Mouse (Mus musculus) liver, embryonic 16.5 days (tissue): Measurements from ENCODE around the gene Ptpn23. TPM values are rescaled to one million over a fixed set of nuclear protein-coding genes. Genes with fewer than 3 reads are reported as not detected.

Experiments used
- ATAC-seq: fragments of 200-750 bp; cut with Nextera tagmentation; 2 replicates; pipeline ENCODE4 v1.8.0; 2017; ENCODE audit warnings: low read depth, mild to moderate bottlenecking, moderate number of reproducible peaks, moderate library complexity
- H3K27ac ChIP-seq: fragments of 300-500 bp; sonication (generic); 2 replicates; pipeline ENCODE4 v1.5.1; 2014; ENCODE audit warnings: mild to moderate bottlenecking, low read length
- H3K27me3 ChIP-seq: fragments of 300-500 bp; sonication (generic); 2 replicates; pipeline ENCODE4 v1.6.1; 2014; ENCODE audit warnings: low read depth, low read length, mixed read lengths; ENCODE audit not compliant: control insufficient read depth, insufficient read depth
- H3K36me3 ChIP-seq: fragments of 300-500 bp; sonication (generic); 2 replicates; pipeline ENCODE4 v1.6.1; 2014; ENCODE audit warnings: mild to moderate bottlenecking; ENCODE audit not compliant: control insufficient read depth, insufficient read depth
- H3K4me1 ChIP-seq: fragments of 300-500 bp; sonication (generic); 2 replicates; pipeline ENCODE4 v1.6.1; 2014; ENCODE audit warnings: low read depth, low read length, mixed read lengths; ENCODE audit not compliant: control insufficient read depth
- H3K4me2 ChIP-seq: fragments of 300-500 bp; sonication (generic); 2 replicates; pipeline ENCODE4 v1.6.1; 2014; ENCODE audit warnings: low read depth, low read length, mixed read lengths
- H3K4me3 ChIP-seq: fragments of 300-500 bp; sonication (generic); 2 replicates; pipeline ENCODE4 v1.5.1; 2014; ENCODE audit warnings: low read depth, mild to moderate bottlenecking, low read length
- H3K9ac ChIP-seq: fragments of 300-500 bp; sonication (generic); 2 replicates; pipeline ENCODE4 v1.6.1; 2014; ENCODE audit warnings: low read depth, low read length
- H3K9me3 ChIP-seq: fragments of 300-500 bp; sonication (generic); replicated peaks from 2 replicates; pipeline ENCODE4 v1.6.1; 2016; ENCODE audit warnings: low read length; ENCODE audit not compliant: control insufficient read depth
- WGBS: fragments of 180-500 bp; shearing (Covaris S2); extraction: QIAGEN DNeasy Blood & Tissue Kit; methylation state at CpG from one replicate; pipeline ENCODE4 v1.1.7; 2014; ENCODE audit not compliant: insufficient replicate concordance; 5-methylcytosine and 5-hydroxymethylcytosine counted together
- polyA plus RNA-seq: library from polyadenylated mRNA; unstranded; fragments of >200 nt; fragmentation: Nextera tagmentation; extraction: Ambion mirVana; gene quantifications from 2 replicates; pipeline ENCODE4 v1.2.1, GENCODE M21; 2015

Gene Ptpn23
- 3.7 and 4.2 TPM in 2 replicates for polyA plus RNA-seq

DNA sequence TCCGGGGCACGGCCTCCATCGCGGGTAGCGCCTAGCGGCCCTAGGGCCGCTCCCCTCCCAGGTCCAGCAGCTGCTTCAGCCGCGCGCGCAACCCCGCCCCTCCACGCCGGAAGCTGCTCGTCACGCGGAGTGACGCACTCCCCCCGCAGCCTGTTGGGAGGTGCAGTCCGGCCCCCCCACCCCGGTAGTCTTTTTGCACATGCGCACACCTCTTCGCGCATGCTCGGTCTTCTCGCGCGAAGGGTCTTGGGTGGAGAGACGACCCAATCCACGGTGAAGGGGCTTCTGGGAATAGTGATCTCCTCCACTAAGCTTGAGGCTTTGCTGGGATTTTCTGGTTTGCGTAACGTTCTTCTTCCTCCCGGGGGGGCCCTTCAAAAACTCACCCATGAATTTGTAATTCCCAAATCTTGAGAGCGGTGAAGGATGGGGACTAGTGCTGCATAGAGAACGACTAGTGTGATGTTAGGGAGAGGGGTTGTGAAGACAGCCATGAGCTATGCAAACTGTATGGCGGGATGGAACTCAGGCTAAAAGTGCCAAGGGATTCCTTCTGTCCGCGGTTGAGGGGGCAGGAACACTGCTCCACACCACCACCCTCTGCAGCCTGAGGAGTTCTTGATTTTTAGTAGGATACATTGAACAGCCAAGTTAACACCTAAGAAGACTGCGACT lies at the start of gene Ptpn23:
Gene Ptpn23 (minus strand): TSS at position 115 of the 675 bp plus-strand sequence.
- H3K4me1 ChIP-seq = peaks cover 15% of the 10 kb centered on the region
- peak within 1 kb of the TSS; percentile 21 for H3K27ac ChIP-seq
- H3K9ac ChIP-seq = peak within 1 kb of the TSS; percentile 84
- ATAC-seq = peak; percentile 98
- H3K9me3 ChIP-seq = no peaks in the 10 kb centered on the region
- H3K4me3 ChIP-seq = peak within 1 kb of the TSS; percentile 90
- 1% methylated on average over 39 of the region's 39 CpGs for WGBS
- no peaks in the 10 kb centered on the region for H3K36me3 ChIP-seq
- no peaks in the 10 kb centered on the region for H3K27me3 ChIP-seq
- peak within 1 kb of the TSS; percentile 91 for H3K4me2 ChIP-seq

DNA sequence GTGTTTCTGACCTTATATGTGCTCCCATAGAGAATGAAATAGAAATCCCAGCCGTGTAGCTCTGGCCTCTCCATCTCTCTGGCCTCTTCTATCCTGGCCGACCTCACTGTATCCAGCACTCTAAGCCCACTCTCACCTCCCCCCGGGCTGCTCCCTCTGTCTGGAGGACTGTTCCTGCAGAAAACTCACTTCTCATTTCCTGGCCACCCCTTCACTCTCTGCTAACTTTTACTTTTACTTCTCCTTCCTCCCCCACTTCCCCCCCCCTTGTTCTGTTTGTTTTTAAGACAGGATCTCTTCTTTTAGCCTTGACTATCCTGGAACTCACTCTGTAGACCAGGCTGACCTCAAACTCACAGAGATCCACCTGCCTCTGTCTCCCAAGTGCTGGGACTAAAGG lies 44.5 kb upstream of the Ptpn23 start:
- Histone ChIP-seq H3K4me2 (no peak overlapping the region), H3K27ac (no peak overlapping the region), H3K9me3 (no peaks in the 10 kb centered on the region), H3K4me1 (no peaks in the 10 kb centered on the region; the same call in 1 of the 2 replicates), H3K36me3 (no peaks in the 10 kb centered on the region), H3K4me3 (no peak overlapping the region), H3K27me3 (no peaks in the 10 kb centered on the region), H3K9ac (no peak overlapping the region)
- 33% methylated on average over 3 of the region's 3 CpGs for WGBS
- no peak for ATAC-seq

- peak; percentile 32 for ATAC-seq
- Histone ChIP-seq H3K4me2 (no peak overlapping the region), H3K9me3 (no peaks in the 10 kb centered on the region), H3K9ac (no peak overlapping the region), H3K4me1 (no peaks in the 10 kb centered on the region; the same call in 1 of the 2 replicates), H3K27ac (no peak overlapping the region), H3K36me3 (no peaks in the 10 kb centered on the region), H3K4me3 (no peak overlapping the region), H3K27me3 (no peaks in the 10 kb centered on the region)
- 15% methylated on average over 11 of the region's 11 CpGs for WGBS
These were observed 41.0 kb upstream of the Ptpn23 start for GRCm38 (mm10) chr9:110448857-110449617.

GRCm38 (mm10) chr9:110448356-110448755 lies 40.3 kb upstream of the Ptpn23 start:
- Histone ChIP-seq H3K9ac (no peak overlapping the region), H3K9me3 (no peaks in the 10 kb centered on the region)
- 70% methylated on average over 15 of the region's 15 CpGs for WGBS

DNA sequence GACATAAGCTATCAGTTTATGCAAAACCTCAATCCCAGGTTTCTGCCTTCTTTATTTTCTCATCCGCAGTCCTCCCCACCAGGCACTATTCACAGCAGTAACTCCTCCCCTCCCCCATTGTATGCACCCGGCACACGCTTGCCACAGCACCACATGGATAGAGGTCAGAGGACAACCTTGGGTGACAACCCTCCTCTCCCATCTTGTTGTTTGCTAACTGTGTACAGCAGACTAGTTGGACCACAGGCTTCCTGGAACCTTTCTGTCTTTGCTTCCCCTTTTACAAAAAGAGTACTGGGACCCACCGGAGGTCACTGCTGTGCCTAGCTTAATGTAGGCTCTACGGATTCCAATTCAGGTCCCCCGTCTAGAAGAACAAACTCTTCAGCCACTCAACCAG lies 32.5 kb upstream of the Ptpn23 start:
- Histone ChIP-seq H3K9ac (no peak overlapping the region), H3K9me3 (no peaks in the 10 kb centered on the region), H3K27me3 (no peaks in the 10 kb centered on the region), H3K4me3 (no peak overlapping the region), H3K4me1 (no peaks in the 10 kb centered on the region; the same call in 1 of the 2 replicates), H3K27ac (no peak overlapping the region), H3K36me3 (0 out of 2 replicates have a peak, but pooled peaks cover 2% of the 10 kb centered on the region), H3K4me2 (no peak overlapping the region)
- ATAC-seq = peak; percentile 65; the same call in 1 of the 2 replicates
- 32% methylated on average over 6 of the region's 6 CpGs for WGBS

More at GRCm38 (mm10) chr9:110448356-110448755, 40.3 kb upstream of the Ptpn23 start:
- no peak overlapping the region for H3K4me2 ChIP-seq
- no peaks in the 10 kb centered on the region for H3K36me3 ChIP-seq
- no peak for ATAC-seq
- no peak overlapping the region for H3K27ac ChIP-seq
- H3K4me1 ChIP-seq = no peaks in the 10 kb centered on the region; the same call in 1 of the 2 replicates
- H3K27me3 ChIP-seq = no peaks in the 10 kb centered on the region
- no peak overlapping the region for H3K4me3 ChIP-seq

GRCm38 (mm10) chr9:110440049-110440448 lies 32.0 kb upstream of the Ptpn23 start:
- 0 out of 2 replicates have a peak, but pooled peaks cover 2% of the 10 kb centered on the region for H3K36me3 ChIP-seq
- 16% methylated on average over 3 of the region's 5 CpGs for WGBS
- H3K27ac ChIP-seq = no peak overlapping the region
- H3K4me2 ChIP-seq = no peak overlapping the region
- H3K4me1 ChIP-seq = no peaks in the 10 kb centered on the region; the same call in 1 of the 2 replicates
- H3K27me3 ChIP-seq = no peaks in the 10 kb centered on the region
- no peak for ATAC-seq
- no peak overlapping the region for H3K9ac ChIP-seq
- no peaks in the 10 kb centered on the region for H3K9me3 ChIP-seq
- H3K4me3 ChIP-seq = no peak overlapping the region

DNA sequence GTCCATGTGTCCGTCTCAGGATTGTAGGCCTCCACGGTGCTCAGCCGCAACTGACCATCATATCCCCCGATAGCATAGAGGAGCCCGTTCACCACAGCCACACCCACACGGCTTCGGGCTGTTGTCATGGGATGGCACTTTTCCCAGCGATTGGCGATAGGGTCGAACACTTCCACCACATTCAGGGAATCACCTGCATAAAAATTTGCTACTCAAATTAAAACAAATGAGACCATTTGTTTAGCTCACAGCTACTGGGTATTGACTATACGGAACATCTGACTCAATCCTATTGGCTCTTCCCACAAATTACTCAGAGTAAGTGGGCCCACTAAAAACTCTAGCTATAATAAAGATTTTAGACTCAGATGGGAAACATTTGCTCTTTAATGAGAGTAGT lies 28.0 kb upstream of the Ptpn23 start:
- H3K27me3 ChIP-seq = no peaks in the 10 kb centered on the region
- ATAC-seq = no peak
- 82% methylated on average over 11 of the region's 11 CpGs for WGBS
- H3K4me3 ChIP-seq = no peak overlapping the region
- H3K9me3 ChIP-seq = no peaks in the 10 kb centered on the region
- H3K36me3 ChIP-seq = 0 out of 2 replicates have a peak, but pooled peaks cover 2% of the 10 kb centered on the region
- no peak overlapping the region for H3K27ac ChIP-seq
- no peak overlapping the region for H3K4me2 ChIP-seq
- H3K9ac ChIP-seq = no peak overlapping the region
- no peaks in the 10 kb centered on the region; the same call in 1 of the 2 replicates for H3K4me1 ChIP-seq

DNA sequence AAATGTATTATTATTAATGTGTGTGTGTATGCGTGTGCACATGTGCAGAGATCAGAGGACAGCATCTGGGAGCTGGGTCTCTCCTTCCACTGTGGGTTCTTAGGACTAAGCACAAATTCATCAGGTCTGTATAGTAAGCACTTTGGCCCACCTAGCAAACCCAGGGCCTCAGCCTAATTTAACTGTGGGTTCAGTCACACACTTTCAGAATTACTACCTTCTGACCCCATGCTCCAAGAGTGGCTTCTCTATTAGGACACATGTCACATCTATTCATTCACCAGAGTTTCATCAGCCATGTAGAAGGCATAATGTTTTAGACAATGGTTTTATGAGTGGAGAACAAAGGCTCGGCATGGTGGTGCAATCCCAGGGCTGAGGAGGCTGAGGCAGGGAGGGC lies 25.0 kb upstream of the Ptpn23 start:
- 0 out of 2 replicates have a peak, but pooled peaks cover 2% of the 10 kb centered on the region for H3K36me3 ChIP-seq
- H3K4me2 ChIP-seq = no peak overlapping the region
- no peak overlapping the region for H3K9ac ChIP-seq
- no peaks in the 10 kb centered on the region for H3K27me3 ChIP-seq
- WGBS = 67% methylated on average over 2 of the region's 2 CpGs
- H3K4me1 ChIP-seq = no peaks in the 10 kb centered on the region
- no peak for ATAC-seq
- H3K27ac ChIP-seq = no peak overlapping the region
- H3K9me3 ChIP-seq = no peaks in the 10 kb centered on the region
- H3K4me3 ChIP-seq = no peak overlapping the region

DNA sequence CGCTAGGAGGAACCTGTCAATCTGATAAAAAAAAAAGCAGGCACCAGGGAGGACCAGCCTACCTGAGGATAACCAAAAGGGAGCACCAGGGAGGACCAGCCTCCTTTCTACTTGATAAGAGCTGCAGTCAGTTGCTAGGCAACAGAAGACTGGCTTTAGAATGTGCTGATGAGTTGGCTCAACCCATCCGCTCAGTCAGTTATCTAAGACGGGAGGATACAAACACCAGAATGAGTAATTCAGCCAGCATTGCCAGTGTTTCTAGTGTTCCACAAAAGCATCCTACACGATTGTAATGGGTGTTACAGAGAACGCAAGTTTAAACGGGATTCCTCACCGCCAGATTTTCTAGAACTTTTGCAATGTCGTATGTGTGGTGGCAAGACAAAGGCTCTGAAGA lies 23.2 kb upstream of the Ptpn23 start:
- 0 out of 2 replicates have a peak, but pooled peaks cover 2% of the 10 kb centered on the region for H3K36me3 ChIP-seq
- ATAC-seq = no peak
- no peak overlapping the region for H3K4me3 ChIP-seq
- H3K9me3 ChIP-seq = no peaks in the 10 kb centered on the region
- no peaks in the 10 kb centered on the region for H3K4me1 ChIP-seq
- no peaks in the 10 kb centered on the region for H3K27me3 ChIP-seq
- 66% methylated on average over 8 of the region's 8 CpGs for WGBS
- no peak overlapping the region for H3K9ac ChIP-seq
- H3K27ac ChIP-seq = no peak overlapping the region
- no peak overlapping the region for H3K4me2 ChIP-seq
